Mouse (Mus musculus) megakaryocyte, embryonic 14.5 days (primary cell): Measurements from ENCODE around the gene Klhdc8a.

ENCODE experiments used
- FLI1 ChIP-seq: IDR thresholded peaks from 2 replicates; pipeline ENCODE4 v1.6.1; 2012; ENCODE audit warnings: low read length, inconsistent platforms, mixed read lengths
- GATA1 ChIP-seq: IDR thresholded peaks from 3 replicates; pipeline ENCODE4 v1.6.1; 2012; ENCODE audit warnings: mixed read lengths, low read length, inconsistent platforms, borderline replicate concordance

DNA sequence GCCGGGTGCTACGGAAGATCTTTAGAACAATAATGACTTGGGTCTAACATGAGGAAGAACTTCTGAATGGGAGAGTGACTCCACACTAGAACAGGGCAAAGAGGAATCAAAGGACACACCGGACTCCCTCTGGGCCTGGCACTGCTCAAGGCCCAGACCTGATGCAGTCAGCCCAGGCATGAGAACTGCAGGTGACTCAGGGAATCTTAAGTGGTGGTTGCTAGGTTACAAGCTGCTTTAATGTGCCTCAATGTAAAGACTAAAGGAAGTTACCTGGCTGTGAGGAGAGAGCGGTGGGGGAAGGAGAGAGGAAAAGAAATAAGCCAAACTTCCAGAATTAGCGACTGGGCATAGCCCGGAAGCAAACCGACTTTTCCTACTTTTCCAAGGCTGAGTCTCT is 2.9 kb upstream of the Klhdc8a start:
- TF ChIP-seq GATA1: no peak
- no peak for TF ChIP-seq FLI1
